8 mouse cellular contexts compared by ENCODE assay signal in the genomic region with DNA sequence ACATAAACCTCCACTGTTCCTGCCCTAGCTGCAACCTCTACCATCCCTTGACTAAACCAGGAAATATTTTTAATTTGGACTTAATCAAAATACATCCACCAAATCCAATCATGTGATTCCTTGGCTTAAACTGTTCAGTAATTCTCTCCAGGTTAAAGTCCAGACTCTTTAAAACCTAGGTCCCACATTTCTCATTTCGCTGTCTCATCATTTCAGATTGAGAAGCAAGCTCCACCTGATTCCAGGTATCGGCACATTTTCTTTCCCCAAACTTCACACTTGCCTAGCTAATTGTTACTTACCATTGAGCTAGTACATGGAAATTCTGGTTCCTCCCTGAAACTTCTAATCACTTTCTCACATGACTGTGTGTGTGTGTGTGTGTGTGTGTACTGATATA. TPM values are rescaled to one million over a fixed set of nuclear protein-coding genes. Genes with fewer than 3 reads are reported as not detected.
DNase-seq lines count a peak whose midpoint lies in the region; ATAC-seq and TF ChIP-seq lines count a peak whose summit lies in the region.
"Had no signal": no experiment of that assay in that cellular context is flagged by ENCODE, and none has a peak within 500 bp of the region (broad histone marks: within the 10 kb centered on the region; RNA-seq: fewer than 3 reads in every experiment).

No protein-coding gene starts in this region.

- peaks cover 69% of the 10 kb centered on the region for H3K4me1 ChIP-seq in E14TG2a.4 (replicated peaks; ENCODE audit: low read depth, low read length)
- H3K4me1 ChIP-seq in ES-E14 (ENCODE audit: control insufficient read depth in 2 of 2, insufficient read depth in 2 of 2, low read length in 2 of 2, poor library complexity in 1 of 2), result no peaks in the 10 kb centered on the region; a peak in 2 of 4 replicates
- peaks cover 35% of the 10 kb centered on the region for H3K4me1 ChIP-seq in hindbrain, embryonic 14.5 days (replicated peaks; ENCODE audit: control insufficient read depth, insufficient read depth, low read length)
- H3K4me1 ChIP-seq in liver, postnatal 0 days (ENCODE audit: insufficient read depth), result peaks cover 18% of the 10 kb centered on the region

- H3K9me3 ChIP-seq in E14TG2a.4 (ENCODE audit: low read length) (no peaks in the 10 kb centered on the region), ES-E14 (ENCODE audit: control insufficient read depth, insufficient read depth, low read depth, low read length) (no peaks in the 10 kb centered on the region)
- H3K9me3 ChIP-seq in hindbrain, embryonic 14.5 days (ENCODE audit: control insufficient read depth, low read length), result no peaks in the 10 kb centered on the region
- H3K9me3 ChIP-seq in liver, postnatal 0 days (ENCODE audit: low read length), result no peaks in the 10 kb centered on the region

- peak overlapping the region; percentile 36; the same call in 1 of the 2 replicates for H3K9ac ChIP-seq in ES-E14 (ENCODE audit: insufficient read depth, low read depth, low read length, poor library complexity, severe bottlenecking)
- H3K9ac ChIP-seq in hindbrain, embryonic 14.5 days, result no peak overlapping the region
- H3K9ac ChIP-seq in liver, postnatal 0 days (replicated peaks), result no peak overlapping the region

- no peaks in the 10 kb centered on the region for H3K27me3 ChIP-seq in E14TG2a.4 (ENCODE audit: insufficient read depth, low read length)
- H3K27me3 ChIP-seq in hindbrain, embryonic 14.5 days (ENCODE audit: control insufficient read depth, insufficient read depth, low read length), result no peaks in the 10 kb centered on the region
- H3K27me3 ChIP-seq in liver, postnatal 0 days (ENCODE audit: insufficient read depth, low read length), result no peaks in the 10 kb centered on the region

- H3K27ac ChIP-seq in ES-E14 (ENCODE audit: insufficient read depth, low read depth, low read length, poor library complexity, severe bottlenecking), result no peak overlapping the region
- H3K27ac ChIP-seq in hindbrain, embryonic 14.5 days, result no peak overlapping the region
- no peak overlapping the region for H3K27ac ChIP-seq in liver, postnatal 0 days (ENCODE audit: low read depth)

- in situ Hi-C loops in ES-E14 (cut with MboI; ENCODE audit: low sequenced_read_pairs in 2 of 2, unreplicated experiment in 2 of 2), result no loop called here

- TF ChIP-seq CTCF in E14TG2a.4 (conservative IDR thresholded peaks at IDR 0.05; ENCODE audit: low read length), result no peak
- no peak for TF ChIP-seq CTCF in liver, postnatal 0 days (IDR thresholded peaks at IDR 0.05; ENCODE audit: low read depth)

- no peak for ATAC-seq in hindbrain, embryonic 14.5 days (ENCODE audit: low FRiP score)
- no peak for ATAC-seq in liver, postnatal 0 days

- 97% methylated on average over 2 of the region's 2 CpGs for WGBS in hindbrain, embryonic 14.5 days
- WGBS in liver, postnatal 0 days (ENCODE audit: insufficient replicate concordance), result 88% methylated on average over 2 of the region's 2 CpGs

- peak overlapping the region; percentile 95 for H3K4me3 ChIP-seq in E14TG2a.4 (replicated peaks; ENCODE audit: low read length)
- peak overlapping the region in 1 of 2 experiments; percentile 89; a peak in 3 of 4 replicates for H3K4me3 ChIP-seq in ES-E14 (ENCODE audit: insufficient read depth in 1 of 2, low read depth in 1 of 2, low read length in 2 of 2, poor library complexity in 1 of 2, severe bottlenecking in 1 of 2)
- no peak overlapping the region; the same call in 1 of the 2 replicates for H3K4me3 ChIP-seq in hindbrain, embryonic 14.5 days (replicated peaks; ENCODE audit: low read length)
- H3K4me3 ChIP-seq in liver, postnatal 0 days (ENCODE audit: low read depth, low read length), result 0 out of 2 replicates have a peak overlapping the region, but pooled peaks have one; percentile 95

- TF ChIP-seq EP300 in liver, postnatal 0 days (IDR thresholded peaks at IDR 0.05; ENCODE audit: low read depth), result no peak

- no peak for DNase-seq in ES-E14 (ENCODE audit: low read depth, low spot score)
- DNase-seq in hindbrain, embryonic 14.5 days (ENCODE audit: low spot score), result no peak
- DNase-seq in liver, postnatal 0 days, result no peak
- DNase-seq in thymus, postnatal 4 days, result no peak
- DNase-seq in testis, postnatal 10 days (ENCODE audit: low spot score), result no peak
- no peak for DNase-seq in left cerebral cortex, adult 9 months (ENCODE audit: low spot score in 2 of 2)
- DNase-seq: lung, postnatal 36 days had no signal

- H3K4me2 ChIP-seq in hindbrain, embryonic 14.5 days (replicated peaks), result peak overlapping the region; percentile 91
- peak overlapping the region; percentile 85 for H3K4me2 ChIP-seq in liver, postnatal 0 days (ENCODE audit: low read depth, low read length)

- H3K36me3 ChIP-seq in E14TG2a.4 (ENCODE audit: insufficient read depth, low read length) (peaks cover 58% of the 10 kb centered on the region), ES-E14 (ENCODE audit: control insufficient read depth, insufficient read depth, low read length, poor library complexity, severe bottlenecking) (peaks cover 5% of the 10 kb centered on the region)
- peaks cover 31% of the 10 kb centered on the region for H3K36me3 ChIP-seq in hindbrain, embryonic 14.5 days (replicated peaks; ENCODE audit: control insufficient read depth, insufficient read depth)
- H3K36me3 ChIP-seq in liver, postnatal 0 days (replicated peaks; ENCODE audit: insufficient read depth, low read length), result peaks cover 10% of the 10 kb centered on the region

TF ChIP-seq in ES-E14, 5 proteins besides CTCF, POLR2A, EP300 and RAD21:
- TF ChIP-seq HCFC1 (IDR thresholded peaks at IDR 0.05; ENCODE audit: borderline replicate concordance, insufficient read depth, low read length) (no peak), ZNF384 (IDR thresholded peaks at IDR 0.05; ENCODE audit: low read depth, low read length) (no peak), MAFK (IDR thresholded peaks at IDR 0.05; ENCODE audit: insufficient read depth, low read depth, low read length) (peak; percentile 34; the same call in 1 of the 2 replicates)

RNA-seq across cellular contexts. Expression of a gene that starts 2.1 kb away (rescaled TPM):
- total RNA-seq in ES-E14 (2012; rRNA removed), result 197 and 262 TPM in 2 replicates
- 712 and 742 TPM in 2 replicates for polyA plus RNA-seq in hindbrain, embryonic 14.5 days (2014; fragmentation: Nextera tagmentation; extraction: Ambion mirVana)
- 320 and 321 TPM in 2 replicates for polyA plus RNA-seq in liver, postnatal 0 days (2015; fragmentation: Nextera tagmentation; extraction: Ambion mirVana)

RNA-seq across cellular contexts. Expression of a gene that starts 21.7 kb away (rescaled TPM):
- 325 and 342 TPM in 2 replicates for total RNA-seq in ES-E14 (2012; rRNA removed)
- 86.3 and 88.9 TPM in 2 replicates for polyA plus RNA-seq in hindbrain, embryonic 14.5 days (2014; fragmentation: Nextera tagmentation; extraction: Ambion mirVana)
- polyA plus RNA-seq in liver, postnatal 0 days (2015; fragmentation: Nextera tagmentation; extraction: Ambion mirVana), result 30.0 and 30.6 TPM in 2 replicates

RNA-seq across cellular contexts. Expression of a gene that starts 35.9 kb away (rescaled TPM):
- total RNA-seq in ES-E14 (2012; rRNA removed), result 444 and 682 TPM in 2 replicates
- 432 and 436 TPM in 2 replicates for polyA plus RNA-seq in hindbrain, embryonic 14.5 days (2014; fragmentation: Nextera tagmentation; extraction: Ambion mirVana)
- 2,167 and 2,192 TPM in 2 replicates for polyA plus RNA-seq in liver, postnatal 0 days (2015; fragmentation: Nextera tagmentation; extraction: Ambion mirVana)

RNA-seq across cellular contexts. Expression of a gene that starts 53.0 kb away (rescaled TPM):
- total RNA-seq in ES-E14 (2012; rRNA removed), result 2.7 and 2.9 TPM in 2 replicates
- 3.8 and 5.3 TPM in 2 replicates for polyA plus RNA-seq in hindbrain, embryonic 14.5 days (2014; fragmentation: Nextera tagmentation; extraction: Ambion mirVana)
- 2.9 TPM in 2 replicates for polyA plus RNA-seq in liver, postnatal 0 days (2015; fragmentation: Nextera tagmentation; extraction: Ambion mirVana)

RNA-seq across cellular contexts. Expression of a gene that starts 58.8 kb away (rescaled TPM):
- 15.8 and 18.7 TPM in 2 replicates for total RNA-seq in ES-E14 (2012; rRNA removed)
- polyA plus RNA-seq in hindbrain, embryonic 14.5 days (2014; fragmentation: Nextera tagmentation; extraction: Ambion mirVana), result 11.0 and 14.8 TPM in 2 replicates
- 10.8 and 10.9 TPM in 2 replicates for polyA plus RNA-seq in liver, postnatal 0 days (2015; fragmentation: Nextera tagmentation; extraction: Ambion mirVana)
